Mouse (Mus musculus) layer of hippocampus, adult 8-10 months (tissue): ENCODE measurements around the gene Vmn1r160. TPM values are rescaled to one million over a fixed set of nuclear protein-coding genes. Genes with fewer than 3 reads are reported as not detected.
"Not testable (repeated sequence)": the region's sequence is repeated elsewhere in the genome, so short reads cannot be mapped to it uniquely, and the experiment has no call there.

Source experiments
- DNase-seq, 2 experiments: peaks; one replicate each; pipeline ENCODE4 v3.0.0; 2022; ENCODE audit warnings: low spot score in 2 of 2
- total RNA-seq, 4 experiments: library from RNA; stranded (reverse); gene quantifications; 2 replicates each; pipeline ENCODE4 v1.2.4; 2022

Gene Vmn1r160
- not detected for total RNA-seq

- not testable (repeated sequence) for DNase-seq
These were observed at the start of gene Vmn1r160 for GRCm38 (mm10) chr7:22870924-22871323. Gene Vmn1r160 (plus strand): TSS chr7:22871224.

GRCm38 (mm10) chr7:22843505-22843904 lies 27.5 kb upstream of the Vmn1r160 start, which contains the start of gene Vmn1r159:
Gene Vmn1r159 (minus strand): TSS chr7:22843605.
- DNase-seq, result not testable (repeated sequence)

Other genes starting within 250 kb of the Vmn1r160 start
- not detected for gene Vmn1r155, start 213.2 kb upstream of the Vmn1r160 start, total RNA-seq
- not detected for gene Gm8693, start 178.9 kb upstream of the Vmn1r160 start, total RNA-seq
- gene Gm4567, start 151.5 kb upstream of the Vmn1r160 start, total RNA-seq, result not detected
- not detected for gene Vmn1r157, start 109.5 kb upstream of the Vmn1r160 start, total RNA-seq
- not detected for gene Vmn1r158, start 80.4 kb upstream of the Vmn1r160 start, total RNA-seq
- not detected for gene Vmn1r159, start 27.6 kb upstream of the Vmn1r160 start, total RNA-seq
- not detected for gene Gm4214, start 113.4 kb downstream of the Vmn1r160 start, total RNA-seq
- not detected for gene Gm4216, start 148.7 kb downstream of the Vmn1r160 start, total RNA-seq
- gene Vmn1r163, start 184.3 kb downstream of the Vmn1r160 start, total RNA-seq, result not detected
- not detected for gene Gm8720, start 196.2 kb downstream of the Vmn1r160 start, total RNA-seq